Mouse (Mus musculus): ENCODE measurements at regions not wholly inside any gene's neighbourhood (a gene's known extent, or its start where the extent isn't known, plus 50 kb on each side); places are given as distances from the start of the nearest gene placed in this dataset.

DNA sequence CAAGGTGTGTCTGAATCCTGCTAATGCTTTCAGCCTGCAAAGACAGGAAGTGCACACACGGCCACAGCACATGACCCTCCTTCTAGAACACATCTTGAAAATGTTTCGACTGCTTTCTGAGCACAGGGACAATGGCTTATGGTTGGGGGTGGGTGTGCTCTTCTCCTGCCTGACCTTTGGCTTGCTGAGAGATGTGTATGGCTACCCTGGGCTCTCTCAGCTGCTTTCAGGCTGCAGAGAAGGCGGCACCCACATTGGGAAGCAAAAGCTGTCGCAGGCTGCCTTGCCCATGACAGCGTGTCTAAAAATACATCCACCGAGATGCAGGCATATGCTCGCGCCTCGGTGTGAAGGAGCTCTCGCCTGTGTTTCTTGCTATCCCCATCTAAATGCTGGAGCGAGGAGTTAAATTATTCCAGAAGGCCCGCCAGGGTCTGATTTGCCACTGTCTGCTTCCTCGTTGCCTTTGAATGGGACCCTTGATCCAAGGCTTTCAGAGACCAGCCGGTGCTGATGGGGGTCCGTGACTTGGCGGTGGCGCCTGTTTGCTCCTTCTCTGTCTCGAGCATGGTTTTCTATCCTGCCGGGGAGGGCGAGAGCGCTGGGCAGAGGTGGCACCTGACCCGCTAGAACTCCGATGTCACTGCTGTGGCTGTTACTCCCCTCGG is 214.6 kb upstream of the Ubash3b start:
- TF ChIP-seq POLR2A (IDR thresholded peaks at IDR 0.05; ENCODE audit: low read depth, low read length) (no peak), CTCF (IDR thresholded peaks at IDR 0.05; ENCODE audit: extremely low read depth, insufficient read length, insufficient replicate concordance, low read depth, low read length) (no peak)
